Mouse (Mus musculus) megakaryocyte, embryonic 14.5 days (primary cell): ENCODE measurements at regions not wholly inside any gene's neighbourhood (a gene's known extent, or its start where the extent isn't known, plus 50 kb on each side); places are given as distances from the start of the nearest gene placed in this dataset.

Experiments
- H3K27me3 ChIP-seq: replicated peaks from 2 replicates; pipeline ENCODE3; 2012; ENCODE audit warnings: inconsistent platforms
- H3K36me3 ChIP-seq: replicated peaks from 2 replicates; pipeline ENCODE3; 2012; ENCODE audit warnings: low read length, inconsistent platforms, mixed read lengths
- H3K4me1 ChIP-seq: 2 replicates; pipeline ENCODE4 v1.6.1; 2012; ENCODE audit warnings: inconsistent platforms
- H3K4me3 ChIP-seq: replicated peaks from 2 replicates; pipeline ENCODE3; 2012; ENCODE audit warnings: moderate library complexity, mild to moderate bottlenecking, inconsistent platforms
- H3K9me3 ChIP-seq: 2 replicates; pipeline ENCODE4 v1.6.1; 2012; ENCODE audit warnings: inconsistent platforms
- FLI1 ChIP-seq: IDR thresholded peaks from 2 replicates; pipeline ENCODE4 v1.6.1; 2012; ENCODE audit warnings: low read length, inconsistent platforms, mixed read lengths
- GATA1 ChIP-seq: IDR thresholded peaks from 3 replicates; pipeline ENCODE4 v1.6.1; 2012; ENCODE audit warnings: mixed read lengths, low read length, inconsistent platforms, borderline replicate concordance

- Histone ChIP-seq H3K36me3 (no peaks in the 10 kb centered on the region), H3K4me3 (no peak overlapping the region), H3K27me3 (no peaks in the 10 kb centered on the region), H3K4me1 (no peaks in the 10 kb centered on the region), H3K9me3 (peaks cover 36% of the 10 kb centered on the region)
- TF ChIP-seq GATA1, result no peak
- TF ChIP-seq FLI1, result no peak
Measured at GRCm38 (mm10) chr13:71068757-71069201, 227.2 kb upstream of the Adamts16 start.

- no peaks in the 10 kb centered on the region for H3K36me3 ChIP-seq
- no peak overlapping the region for H3K4me3 ChIP-seq
- H3K4me1 ChIP-seq, result no peaks in the 10 kb centered on the region
- H3K9me3 ChIP-seq, result peaks cover 40% of the 10 kb centered on the region
- TF ChIP-seq FLI1, result no peak
- no peak for TF ChIP-seq GATA1
- H3K27me3 ChIP-seq, result no peaks in the 10 kb centered on the region
Measured at GRCm38 (mm10) chr13:71068011-71068410, 226.4 kb upstream of the Adamts16 start.

GRCm38 (mm10) chr13:71065568-71065967 lies 224.0 kb upstream of the Adamts16 start:
- no peaks in the 10 kb centered on the region for H3K4me1 ChIP-seq
- H3K27me3 ChIP-seq, result no peaks in the 10 kb centered on the region
- TF ChIP-seq GATA1 (no peak), FLI1 (no peak)
- peaks cover 40% of the 10 kb centered on the region for H3K9me3 ChIP-seq
- H3K4me3 ChIP-seq, result no peak overlapping the region
- H3K36me3 ChIP-seq, result no peaks in the 10 kb centered on the region

- Histone ChIP-seq H3K4me3 (no peak overlapping the region), H3K9me3 (peaks cover 34% of the 10 kb centered on the region), H3K36me3 (no peaks in the 10 kb centered on the region), H3K4me1 (no peaks in the 10 kb centered on the region), H3K27me3 (no peaks in the 10 kb centered on the region)
- TF ChIP-seq GATA1, result no peak
- TF ChIP-seq FLI1, result no peak
Measured at GRCm38 (mm10) chr13:71064590-71065307, 223.1 kb upstream of the Adamts16 start.

- peaks cover 16% of the 10 kb centered on the region for H3K9me3 ChIP-seq
Measured at GRCm38 (mm10) chr13:71053361-71054264, 212.0 kb upstream of the Adamts16 start.

GRCm38 (mm10) chr13:71050646-71051045 lies 209.0 kb upstream of the Adamts16 start:
- no peaks in the 10 kb centered on the region for H3K36me3 ChIP-seq
- no peak overlapping the region for H3K4me3 ChIP-seq
- no peaks in the 10 kb centered on the region for H3K27me3 ChIP-seq
- TF ChIP-seq GATA1, result no peak
- TF ChIP-seq FLI1, result no peak
- peaks cover 16% of the 10 kb centered on the region for H3K9me3 ChIP-seq
- no peaks in the 10 kb centered on the region for H3K4me1 ChIP-seq

More at GRCm38 (mm10) chr13:71053361-71054264, 212.0 kb upstream of the Adamts16 start:
- Histone ChIP-seq H3K4me3 (no peak overlapping the region), H3K27me3 (no peaks in the 10 kb centered on the region), H3K4me1 (no peaks in the 10 kb centered on the region), H3K36me3 (no peaks in the 10 kb centered on the region)
- no peak for TF ChIP-seq FLI1
- no peak for TF ChIP-seq GATA1

- Histone ChIP-seq H3K4me3 (no peak overlapping the region), H3K27me3 (no peaks in the 10 kb centered on the region), H3K36me3 (no peaks in the 10 kb centered on the region), H3K9me3 (peaks cover 27% of the 10 kb centered on the region), H3K4me1 (no peaks in the 10 kb centered on the region)
- TF ChIP-seq GATA1, result no peak
- no peak for TF ChIP-seq FLI1
Measured at GRCm38 (mm10) chr13:71036000-71036399, 194.4 kb upstream of the Adamts16 start.

- no peaks in the 10 kb centered on the region for H3K36me3 ChIP-seq
- no peak overlapping the region for H3K4me3 ChIP-seq
- H3K4me1 ChIP-seq, result no peaks in the 10 kb centered on the region
- TF ChIP-seq FLI1, result no peak
- TF ChIP-seq GATA1, result no peak
- H3K27me3 ChIP-seq, result no peaks in the 10 kb centered on the region
- peaks cover 26% of the 10 kb centered on the region for H3K9me3 ChIP-seq
Measured at GRCm38 (mm10) chr13:71034926-71035687, 193.5 kb upstream of the Adamts16 start.

GRCm38 (mm10) chr13:71008216-71008615 lies 166.6 kb upstream of the Adamts16 start:
- TF ChIP-seq FLI1 (no peak), GATA1 (no peak)

More at GRCm38 (mm10) chr13:71008216-71008615, 166.6 kb upstream of the Adamts16 start:
- Histone ChIP-seq H3K4me3 (no peak overlapping the region), H3K36me3 (no peaks in the 10 kb centered on the region), H3K27me3 (no peaks in the 10 kb centered on the region), H3K9me3 (peaks cover 6% of the 10 kb centered on the region; the same call in 1 of the 2 replicates), H3K4me1 (no peaks in the 10 kb centered on the region)
